Mouse (Mus musculus) fat pad, adult 2 months (tissue): ENCODE results near the gene Golga7b.

Source experiments
- DNase-seq: peaks from one replicate; pipeline ENCODE4 v3.0.0-alpha.2; 2011; ENCODE audit warnings: low read depth, low spot score; ENCODE audit errors: extremely low read depth

Golga7b gene

GRCm38 (mm10) chr19:42249976-42250914 lies 2.9 kb downstream of the Golga7b start:
- no peak for DNase-seq

GRCm38 (mm10) chr19:42255438-42255783 lies 8.0 kb downstream of the Golga7b start:
- DNase-seq, result no peak

- no peak for DNase-seq
Measured at GRCm38 (mm10) chr19:42255784-42256610, 8.6 kb downstream of the Golga7b start.

- no peak for DNase-seq
Measured at GRCm38 (mm10) chr19:42256611-42257240, 9.4 kb downstream of the Golga7b start.

- no peak for DNase-seq
Measured at GRCm38 (mm10) chr19:42257241-42257635, 9.9 kb downstream of the Golga7b start.

GRCm38 (mm10) chr19:42258031-42258430 lies 10.7 kb downstream of the Golga7b start:
- DNase-seq, result peak; percentile 23

- peak; percentile 18 for DNase-seq
Measured at GRCm38 (mm10) chr19:42258596-42258995, 11.2 kb downstream of the Golga7b start.

- no peak for DNase-seq
Measured at GRCm38 (mm10) chr19:42260486-42260885, 13.1 kb downstream of the Golga7b start.

- DNase-seq, result no peak
Measured at GRCm38 (mm10) chr19:42263524-42263923, 16.1 kb downstream of the Golga7b start.

- no peak for DNase-seq
Measured at GRCm38 (mm10) chr19:42268337-42268736, 21.0 kb downstream of the Golga7b start.

GRCm38 (mm10) chr19:42270119-42270518 lies 22.7 kb downstream of the Golga7b start:
- no peak for DNase-seq

GRCm38 (mm10) chr19:42271182-42271581 lies 23.8 kb downstream of the Golga7b start:
- no peak for DNase-seq

- no peak for DNase-seq
Measured at GRCm38 (mm10) chr19:42272003-42272963, 24.9 kb downstream of the Golga7b start.

GRCm38 (mm10) chr19:42277288-42277687 lies 29.9 kb downstream of the Golga7b start:
- DNase-seq, result no peak

- no peak for DNase-seq
Measured at GRCm38 (mm10) chr19:42278461-42278860, 31.1 kb downstream of the Golga7b start.

- no peak for DNase-seq
Measured at GRCm38 (mm10) chr19:42279611-42280010, 32.2 kb downstream of the Golga7b start.

- DNase-seq, result no peak
Measured at GRCm38 (mm10) chr19:42284178-42284577, 36.8 kb downstream of the Golga7b start.

- DNase-seq, result no peak
Measured at GRCm38 (mm10) chr19:42288361-42288760, 41.0 kb downstream of the Golga7b start.

GRCm38 (mm10) chr19:42290954-42291661 lies 43.7 kb downstream of the Golga7b start:
- no peak for DNase-seq

GRCm38 (mm10) chr19:42292106-42292505 lies 44.7 kb downstream of the Golga7b start:
- DNase-seq, result no peak
